Mouse (Mus musculus): ENCODE results near the gene Lect2. TPM values are rescaled to one million over a fixed set of nuclear protein-coding genes. Genes with fewer than 3 reads are reported as not detected.

The Lect2 gene
- total RNA-seq, 1 experiment: not detected

DNA sequence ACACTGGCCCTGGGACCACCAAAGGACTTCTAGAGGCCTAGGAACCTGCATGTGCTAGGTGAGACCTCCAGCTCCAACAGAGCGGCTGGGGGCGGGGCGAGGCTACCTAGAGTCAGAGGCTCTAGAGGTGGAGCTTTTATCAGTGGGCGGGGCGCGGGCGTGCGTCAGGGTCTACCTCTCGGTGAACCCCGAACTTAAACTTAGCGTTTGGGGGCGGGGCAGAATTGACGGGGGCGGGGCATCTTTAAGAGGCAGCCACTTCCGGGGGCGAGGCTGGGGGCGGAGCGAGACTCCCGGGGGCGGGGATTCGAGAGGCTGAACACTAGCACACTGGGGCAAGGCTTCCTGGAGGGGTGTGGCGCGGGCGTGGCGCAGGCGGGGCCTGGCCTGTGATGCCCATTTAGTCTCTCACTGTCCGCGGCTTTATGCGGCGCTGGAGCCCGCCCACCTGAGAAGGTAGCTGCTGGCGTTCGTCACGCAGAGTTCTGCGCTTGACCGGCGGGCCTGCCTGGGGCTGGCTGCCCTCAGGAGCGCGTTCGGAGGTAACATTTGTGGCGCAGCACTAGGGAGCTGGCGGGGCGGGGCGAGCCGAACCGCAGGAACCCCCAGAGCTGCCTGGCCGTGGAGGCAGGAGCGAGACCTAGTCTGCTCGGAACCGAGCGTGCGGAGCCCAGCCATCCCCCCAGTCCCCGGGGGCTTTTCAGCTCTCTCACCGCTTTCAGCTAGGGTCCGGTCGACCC is 26.1 kb downstream of the Lect2 start, which contains the start of gene Fbxl21:
TSS of gene Fbxl21 (plus strand) at position 392 of the 740 bp plus-strand sequence.
- peak; percentile 76 for DNase-seq (ENCODE audit: low read depth, low spot score)
- Histone ChIP-seq H3K4me3 (ENCODE audit: insufficient read depth in 1 of 2, low read depth in 1 of 2, low read length in 2 of 2, poor library complexity in 1 of 2, severe bottlenecking in 1 of 2) (peak within 1 kb of the TSS; percentile 60 to 79), H3K36me3 (ENCODE audit: control insufficient read depth, insufficient read depth, low read length, poor library complexity, severe bottlenecking) (no peaks in the 10 kb centered on the region), H3K9me3 (ENCODE audit: control insufficient read depth, insufficient read depth, low read depth, low read length) (no peaks in the 10 kb centered on the region), H3K27ac (ENCODE audit: insufficient read depth, low read depth, low read length, poor library complexity, severe bottlenecking) (no peak within 1 kb of the TSS), H3K9ac (ENCODE audit: insufficient read depth, low read depth, low read length, poor library complexity, severe bottlenecking) (peak within 1 kb of the TSS; percentile 27), H3K4me1 (ENCODE audit: control insufficient read depth in 2 of 2, insufficient read depth in 2 of 2, low read length in 2 of 2, poor library complexity in 1 of 2) (no peaks in the 10 kb centered on the region; a peak in 1 of 4 replicates)
- in situ Hi-C loops (cut with MboI; ENCODE audit: low sequenced_read_pairs in 2 of 2, unreplicated experiment in 2 of 2): no loop called here
- TF ChIP-seq CHD2 (IDR thresholded peaks at IDR 0.05; ENCODE audit: low read depth, low read length) (no peak), ZC3H11A (IDR thresholded peaks at IDR 0.05; ENCODE audit: borderline replicate concordance, low read depth, low read length) (no peak), ZNF384 (IDR thresholded peaks at IDR 0.05; ENCODE audit: low read depth, low read length) (no peak), MAFK (IDR thresholded peaks at IDR 0.05; ENCODE audit: insufficient read depth, low read depth, low read length) (no peak), HCFC1 (IDR thresholded peaks at IDR 0.05; ENCODE audit: borderline replicate concordance, insufficient read depth, low read length) (no peak)

DNA sequence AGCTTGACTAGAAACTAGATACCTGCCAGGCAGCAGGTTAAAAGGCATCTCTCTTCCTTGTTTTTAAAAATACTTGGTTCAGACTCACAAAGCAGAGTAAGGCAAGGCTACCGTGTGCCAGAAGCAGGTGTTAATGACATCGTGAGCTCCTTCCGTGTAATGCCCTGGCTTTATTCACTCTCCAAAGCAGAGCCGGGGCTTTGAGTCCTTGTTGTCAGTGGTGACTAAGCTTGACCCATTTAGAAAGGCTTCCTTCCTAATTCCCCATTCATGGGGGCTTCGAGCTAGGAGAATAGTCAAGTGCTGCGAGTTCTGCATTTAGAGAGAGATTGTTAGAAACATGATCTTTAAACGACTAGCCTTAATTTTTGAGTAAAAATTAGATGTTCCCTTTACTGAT is 31.5 kb downstream of the Lect2 start:
- Histone ChIP-seq H3K4me1 (ENCODE audit: control insufficient read depth in 2 of 2, insufficient read depth in 2 of 2, low read length in 2 of 2, poor library complexity in 1 of 2) (no peaks in the 10 kb centered on the region), H3K9me3 (ENCODE audit: control insufficient read depth, insufficient read depth, low read depth, low read length) (no peaks in the 10 kb centered on the region), H3K9ac (ENCODE audit: insufficient read depth, low read depth, low read length, poor library complexity, severe bottlenecking) (no peak overlapping the region), H3K36me3 (ENCODE audit: control insufficient read depth, insufficient read depth, low read length, poor library complexity, severe bottlenecking) (no peaks in the 10 kb centered on the region), H3K4me3 (ENCODE audit: insufficient read depth in 1 of 2, low read depth in 1 of 2, low read length in 2 of 2, poor library complexity in 1 of 2, severe bottlenecking in 1 of 2) (no peak overlapping the region), H3K27ac (ENCODE audit: insufficient read depth, low read depth, low read length, poor library complexity, severe bottlenecking) (no peak overlapping the region)
- in situ Hi-C loops (cut with MboI; ENCODE audit: low sequenced_read_pairs in 2 of 2, unreplicated experiment in 2 of 2): no loop called here
- DNase-seq (ENCODE audit: low read depth, low spot score): no peak
- TF ChIP-seq HCFC1 (IDR thresholded peaks at IDR 0.05; ENCODE audit: borderline replicate concordance, insufficient read depth, low read length): no peak
- TF ChIP-seq ZC3H11A (IDR thresholded peaks at IDR 0.05; ENCODE audit: borderline replicate concordance, low read depth, low read length): no peak
- TF ChIP-seq CHD2 (IDR thresholded peaks at IDR 0.05; ENCODE audit: low read depth, low read length): no peak
- TF ChIP-seq MAFK (IDR thresholded peaks at IDR 0.05; ENCODE audit: insufficient read depth, low read depth, low read length): no peak
- TF ChIP-seq ZNF384 (IDR thresholded peaks at IDR 0.05; ENCODE audit: low read depth, low read length): no peak

DNA sequence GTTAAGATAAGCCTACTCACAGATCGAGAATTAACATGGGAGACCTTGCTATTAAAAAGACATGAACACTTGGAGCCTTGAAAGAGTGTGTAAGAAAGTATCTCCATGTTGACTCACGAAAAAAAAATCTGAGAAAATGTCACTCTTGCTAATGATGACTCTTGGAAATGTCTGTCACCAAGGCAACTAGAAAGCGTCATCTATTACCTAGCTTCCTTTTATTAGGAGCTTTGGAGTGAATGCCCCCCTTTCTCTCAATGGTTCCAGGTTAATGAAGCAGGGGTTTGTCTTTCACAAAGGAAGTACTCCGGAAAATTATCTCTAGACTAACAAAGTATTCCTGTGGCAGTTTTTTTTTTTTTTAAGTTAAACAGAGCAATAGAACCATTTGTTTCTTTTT is 32.0 kb downstream of the Lect2 start:
- Histone ChIP-seq H3K4me1 (ENCODE audit: control insufficient read depth in 2 of 2, insufficient read depth in 2 of 2, low read length in 2 of 2, poor library complexity in 1 of 2) (no peaks in the 10 kb centered on the region), H3K9me3 (ENCODE audit: control insufficient read depth, insufficient read depth, low read depth, low read length) (no peaks in the 10 kb centered on the region), H3K4me3 (ENCODE audit: insufficient read depth in 1 of 2, low read depth in 1 of 2, low read length in 2 of 2, poor library complexity in 1 of 2, severe bottlenecking in 1 of 2) (no peak overlapping the region), H3K27ac (ENCODE audit: insufficient read depth, low read depth, low read length, poor library complexity, severe bottlenecking) (no peak overlapping the region), H3K36me3 (ENCODE audit: control insufficient read depth, insufficient read depth, low read length, poor library complexity, severe bottlenecking) (no peaks in the 10 kb centered on the region), H3K9ac (ENCODE audit: insufficient read depth, low read depth, low read length, poor library complexity, severe bottlenecking) (no peak overlapping the region)
- in situ Hi-C loops (cut with MboI; ENCODE audit: low sequenced_read_pairs in 2 of 2, unreplicated experiment in 2 of 2): no loop called here
- no peak for DNase-seq (ENCODE audit: low read depth, low spot score)
- no peak for TF ChIP-seq MAFK (IDR thresholded peaks at IDR 0.05; ENCODE audit: insufficient read depth, low read depth, low read length)
- no peak for TF ChIP-seq ZC3H11A (IDR thresholded peaks at IDR 0.05; ENCODE audit: borderline replicate concordance, low read depth, low read length)
- TF ChIP-seq ZNF384 (IDR thresholded peaks at IDR 0.05; ENCODE audit: low read depth, low read length): no peak
- no peak for TF ChIP-seq HCFC1 (IDR thresholded peaks at IDR 0.05; ENCODE audit: borderline replicate concordance, insufficient read depth, low read length)
- TF ChIP-seq CHD2 (IDR thresholded peaks at IDR 0.05; ENCODE audit: low read depth, low read length): no peak

DNA sequence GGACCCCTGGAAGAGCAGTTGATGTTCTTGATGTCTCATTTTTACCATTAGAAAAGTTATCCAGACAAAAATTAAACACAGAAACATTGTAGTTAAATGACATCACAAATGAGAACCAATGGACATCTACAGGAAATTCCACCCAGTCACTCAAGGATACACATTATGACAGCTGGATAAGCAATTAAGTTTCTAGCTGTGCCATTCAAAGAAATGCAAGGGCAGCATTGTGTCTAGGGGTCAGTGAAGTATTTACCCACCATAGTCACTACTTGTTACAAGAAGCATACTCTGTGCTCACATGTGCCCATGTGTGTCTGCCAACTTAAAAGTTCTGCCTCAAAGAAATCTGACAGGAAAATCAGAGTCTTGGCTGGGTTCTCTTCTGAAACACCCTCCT is 34.7 kb downstream of the Lect2 start:
- no peak for DNase-seq (ENCODE audit: low read depth, low spot score)

More for the DNA sequence above, 34.7 kb downstream of the Lect2 start:
- H3K9ac ChIP-seq (ENCODE audit: insufficient read depth, low read depth, low read length, poor library complexity, severe bottlenecking): no peak overlapping the region
- no peaks in the 10 kb centered on the region for H3K36me3 ChIP-seq (ENCODE audit: control insufficient read depth, insufficient read depth, low read length, poor library complexity, severe bottlenecking)
- H3K4me1 ChIP-seq (ENCODE audit: control insufficient read depth in 2 of 2, insufficient read depth in 2 of 2, low read length in 2 of 2, poor library complexity in 1 of 2): no peaks in the 10 kb centered on the region
- H3K27ac ChIP-seq (ENCODE audit: insufficient read depth, low read depth, low read length, poor library complexity, severe bottlenecking): no peak overlapping the region
- in situ Hi-C loops (cut with MboI; ENCODE audit: low sequenced_read_pairs in 2 of 2, unreplicated experiment in 2 of 2): no loop called here
- H3K9me3 ChIP-seq (ENCODE audit: control insufficient read depth, insufficient read depth, low read depth, low read length): no peaks in the 10 kb centered on the region
- no peak overlapping the region for H3K4me3 ChIP-seq (ENCODE audit: insufficient read depth in 1 of 2, low read depth in 1 of 2, low read length in 2 of 2, poor library complexity in 1 of 2, severe bottlenecking in 1 of 2)
- no peak for TF ChIP-seq HCFC1 (IDR thresholded peaks at IDR 0.05; ENCODE audit: borderline replicate concordance, insufficient read depth, low read length)
- TF ChIP-seq CHD2 (IDR thresholded peaks at IDR 0.05; ENCODE audit: low read depth, low read length): no peak
- TF ChIP-seq ZNF384 (IDR thresholded peaks at IDR 0.05; ENCODE audit: low read depth, low read length): no peak
- TF ChIP-seq ZC3H11A (IDR thresholded peaks at IDR 0.05; ENCODE audit: borderline replicate concordance, low read depth, low read length): no peak
- TF ChIP-seq MAFK (IDR thresholded peaks at IDR 0.05; ENCODE audit: insufficient read depth, low read depth, low read length): no peak

Measured in ES-E14 (cell line).